Mouse (Mus musculus): ENCODE measurements around the gene Lyst. TPM values are rescaled to one million over a fixed set of nuclear protein-coding genes. Genes with fewer than 3 reads are reported as not detected.

Lyst gene
- polyA plus RNA-seq, 1 experiment from 2014 or later = 6.4 TPM

DNA sequence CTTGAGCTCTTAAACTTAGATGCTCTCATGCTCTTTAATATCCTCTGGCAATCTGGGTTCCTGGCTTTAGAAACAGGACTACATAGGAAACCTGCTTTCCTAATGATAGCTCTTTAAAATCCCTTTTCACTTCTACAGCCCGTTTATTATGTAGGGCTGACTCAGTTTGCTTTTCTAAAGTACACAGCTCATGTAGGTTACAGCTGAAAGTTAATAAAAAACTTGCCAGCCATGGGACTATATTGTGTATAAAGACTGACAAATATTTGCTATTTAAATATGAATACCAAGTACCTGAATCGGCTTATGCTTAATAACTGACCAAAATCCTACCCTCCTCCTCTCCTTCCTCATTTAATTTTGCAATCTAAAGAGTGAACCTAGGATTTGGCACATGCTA lies 6.7 kb upstream of the Lyst start:
- WGBS = 78% methylated on average over 2 of the region's 2 CpGs
- H3K27ac ChIP-seq (replicated peaks; ENCODE audit: low read depth, low read length) = no peak overlapping the region
- H3K36me3 ChIP-seq (ENCODE audit: control insufficient read depth, insufficient read depth, low read length) = no peaks in the 10 kb centered on the region
- H3K4me3 ChIP-seq (replicated peaks; ENCODE audit: low read depth, low read length) = no peak overlapping the region
- H3K9ac ChIP-seq (replicated peaks; ENCODE audit: low read length) = no peak overlapping the region
- H3K4me1 ChIP-seq (ENCODE audit: control insufficient read depth, insufficient read depth, low read length) = no peaks in the 10 kb centered on the region
- no peaks in the 10 kb centered on the region for H3K9me3 ChIP-seq (ENCODE audit: control insufficient read depth, low read length)
- no peak for DNase-seq
- H3K4me2 ChIP-seq (ENCODE audit: low read length) = no peak overlapping the region
- H3K27me3 ChIP-seq (ENCODE audit: control insufficient read depth, insufficient read depth, low read length) = no peaks in the 10 kb centered on the region
- ATAC-seq (ENCODE audit: low FRiP score, low TSS enrichment) = no peak

GRCm38 (mm10) chr13:13587653-13588184 lies 2.5 kb upstream of the Lyst start:
- no peaks in the 10 kb centered on the region for H3K9me3 ChIP-seq (ENCODE audit: control insufficient read depth, low read length)
- no peak overlapping the region for H3K4me3 ChIP-seq (replicated peaks; ENCODE audit: low read depth, low read length)
- 76% methylated on average over 1 of the region's 1 CpGs for WGBS
- H3K4me1 ChIP-seq (ENCODE audit: control insufficient read depth, insufficient read depth, low read length) = peaks cover 7% of the 10 kb centered on the region
- DNase-seq (no peak), ATAC-seq (ENCODE audit: low FRiP score, low TSS enrichment) (no peak)
- no peak overlapping the region for H3K4me2 ChIP-seq (ENCODE audit: low read length)
- no peaks in the 10 kb centered on the region for H3K36me3 ChIP-seq (ENCODE audit: control insufficient read depth, insufficient read depth, low read length)
- H3K27me3 ChIP-seq (ENCODE audit: control insufficient read depth, insufficient read depth, low read length) = no peaks in the 10 kb centered on the region
- no peak overlapping the region for H3K9ac ChIP-seq (replicated peaks; ENCODE audit: low read length)
- no peak overlapping the region for H3K27ac ChIP-seq (replicated peaks; ENCODE audit: low read depth, low read length)

- H3K4me1 ChIP-seq (ENCODE audit: control insufficient read depth, insufficient read depth, low read length) = peaks cover 7% of the 10 kb centered on the region
- ATAC-seq (ENCODE audit: low FRiP score, low TSS enrichment) = no peak
- H3K27me3 ChIP-seq (ENCODE audit: control insufficient read depth, insufficient read depth, low read length) = no peaks in the 10 kb centered on the region
- no peaks in the 10 kb centered on the region for H3K9me3 ChIP-seq (ENCODE audit: control insufficient read depth, low read length)
- H3K4me3 ChIP-seq (replicated peaks; ENCODE audit: low read depth, low read length) = no peak overlapping the region
- no peak for DNase-seq
- WGBS = 90% methylated on average over 1 of the region's 1 CpGs
- H3K9ac ChIP-seq (replicated peaks; ENCODE audit: low read length) = no peak overlapping the region
- no peaks in the 10 kb centered on the region for H3K36me3 ChIP-seq (ENCODE audit: control insufficient read depth, insufficient read depth, low read length)
- H3K4me2 ChIP-seq (ENCODE audit: low read length) = no peak overlapping the region
- H3K27ac ChIP-seq (replicated peaks; ENCODE audit: low read depth, low read length) = no peak overlapping the region
Observed at GRCm38 (mm10) chr13:13588518-13588917, 1.7 kb upstream of the Lyst start.

DNA sequence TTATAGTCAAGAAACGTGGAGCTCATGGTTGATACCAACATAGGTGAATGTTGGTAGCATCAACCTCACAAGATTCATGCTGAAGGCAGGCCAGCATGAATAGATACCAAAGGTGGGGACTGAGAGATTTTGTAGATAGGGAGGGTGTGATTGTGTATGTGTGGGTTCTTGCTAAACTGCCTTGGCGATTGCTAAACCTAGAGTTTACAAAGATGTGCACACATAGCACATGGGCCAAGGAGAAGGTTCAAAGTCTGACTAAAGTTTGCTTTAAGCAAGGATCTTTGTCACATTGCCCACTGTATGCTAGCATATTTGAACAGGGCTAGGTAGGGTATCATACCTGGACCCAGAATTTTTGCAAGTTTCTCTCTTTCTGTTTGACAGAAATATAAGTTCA lies 1.2 kb upstream of the Lyst start:
- Histone ChIP-seq H3K36me3 (ENCODE audit: control insufficient read depth, insufficient read depth, low read length) (no peaks in the 10 kb centered on the region), H3K9ac (replicated peaks; ENCODE audit: low read length) (no peak overlapping the region), H3K4me2 (ENCODE audit: low read length) (no peak overlapping the region), H3K4me3 (replicated peaks; ENCODE audit: low read depth, low read length) (no peak overlapping the region), H3K27me3 (ENCODE audit: control insufficient read depth, insufficient read depth, low read length) (no peaks in the 10 kb centered on the region), H3K9me3 (ENCODE audit: control insufficient read depth, low read length) (no peaks in the 10 kb centered on the region), H3K27ac (replicated peaks; ENCODE audit: low read depth, low read length) (no peak overlapping the region), H3K4me1 (ENCODE audit: control insufficient read depth, insufficient read depth, low read length) (peaks cover 7% of the 10 kb centered on the region)
- 93% methylated on average over 2 of the region's 2 CpGs for WGBS
- no peak for ATAC-seq (ENCODE audit: low FRiP score, low TSS enrichment)
- no peak for DNase-seq

GRCm38 (mm10) chr13:13591892-13592291 lies 1.7 kb downstream of the Lyst start:
- Histone ChIP-seq H3K27me3 (ENCODE audit: control insufficient read depth, insufficient read depth, low read length) (no peaks in the 10 kb centered on the region), H3K4me2 (ENCODE audit: low read length) (no peak overlapping the region), H3K9ac (replicated peaks; ENCODE audit: low read length) (no peak overlapping the region; the same call in 1 of the 2 replicates), H3K4me1 (ENCODE audit: control insufficient read depth, insufficient read depth, low read length) (peaks cover 7% of the 10 kb centered on the region), H3K9me3 (ENCODE audit: control insufficient read depth, low read length) (no peaks in the 10 kb centered on the region), H3K36me3 (ENCODE audit: control insufficient read depth, insufficient read depth, low read length) (no peaks in the 10 kb centered on the region), H3K4me3 (replicated peaks; ENCODE audit: low read depth, low read length) (no peak overlapping the region), H3K27ac (replicated peaks; ENCODE audit: low read depth, low read length) (no peak overlapping the region)
- WGBS = 56% methylated on average over 4 of the region's 4 CpGs
- peak; percentile 6 for DNase-seq
- no peak for ATAC-seq (ENCODE audit: low FRiP score, low TSS enrichment)

- no peak for DNase-seq
- Histone ChIP-seq H3K4me2 (ENCODE audit: low read length) (no peak overlapping the region), H3K4me3 (replicated peaks; ENCODE audit: low read depth, low read length) (no peak overlapping the region), H3K4me1 (ENCODE audit: control insufficient read depth, insufficient read depth, low read length) (peaks cover under 1% of the 10 kb centered on the region; the same call in 1 of the 2 replicates), H3K9me3 (ENCODE audit: control insufficient read depth, low read length) (no peaks in the 10 kb centered on the region), H3K27me3 (ENCODE audit: control insufficient read depth, insufficient read depth, low read length) (no peaks in the 10 kb centered on the region), H3K9ac (replicated peaks; ENCODE audit: low read length) (no peak overlapping the region), H3K36me3 (ENCODE audit: control insufficient read depth, insufficient read depth, low read length) (no peaks in the 10 kb centered on the region), H3K27ac (replicated peaks; ENCODE audit: low read depth, low read length) (no peak overlapping the region)
- no peak for ATAC-seq (ENCODE audit: low FRiP score, low TSS enrichment)
- WGBS = 94% methylated on average over 7 of the region's 7 CpGs
Observed at GRCm38 (mm10) chr13:13596424-13597044, 6.3 kb downstream of the Lyst start.

GRCm38 (mm10) chr13:13597896-13598295 lies 7.7 kb downstream of the Lyst start:
- no peak for ATAC-seq (ENCODE audit: low FRiP score, low TSS enrichment)
- Histone ChIP-seq H3K4me1 (ENCODE audit: control insufficient read depth, insufficient read depth, low read length) (no peaks in the 10 kb centered on the region), H3K4me2 (ENCODE audit: low read length) (no peak overlapping the region), H3K36me3 (ENCODE audit: control insufficient read depth, insufficient read depth, low read length) (no peaks in the 10 kb centered on the region), H3K27me3 (ENCODE audit: control insufficient read depth, insufficient read depth, low read length) (no peaks in the 10 kb centered on the region), H3K27ac (replicated peaks; ENCODE audit: low read depth, low read length) (no peak overlapping the region), H3K9ac (replicated peaks; ENCODE audit: low read length) (no peak overlapping the region), H3K4me3 (replicated peaks; ENCODE audit: low read depth, low read length) (no peak overlapping the region), H3K9me3 (ENCODE audit: control insufficient read depth, low read length) (no peaks in the 10 kb centered on the region)
- no peak for DNase-seq
- 95% methylated on average over 2 of the region's 2 CpGs for WGBS

GRCm38 (mm10) chr13:13601407-13601806 lies 11.2 kb downstream of the Lyst start:
- Histone ChIP-seq H3K4me2 (ENCODE audit: low read length) (no peak overlapping the region), H3K4me3 (replicated peaks; ENCODE audit: low read depth, low read length) (no peak overlapping the region), H3K27me3 (ENCODE audit: control insufficient read depth, insufficient read depth, low read length) (no peaks in the 10 kb centered on the region), H3K4me1 (ENCODE audit: control insufficient read depth, insufficient read depth, low read length) (no peaks in the 10 kb centered on the region), H3K9me3 (ENCODE audit: control insufficient read depth, low read length) (no peaks in the 10 kb centered on the region), H3K27ac (replicated peaks; ENCODE audit: low read depth, low read length) (no peak overlapping the region), H3K36me3 (ENCODE audit: control insufficient read depth, insufficient read depth, low read length) (no peaks in the 10 kb centered on the region), H3K9ac (replicated peaks; ENCODE audit: low read length) (no peak overlapping the region)
- no peak for DNase-seq
- WGBS = 94% methylated on average over 2 of the region's 2 CpGs
- no peak for ATAC-seq (ENCODE audit: low FRiP score, low TSS enrichment)

DNA sequence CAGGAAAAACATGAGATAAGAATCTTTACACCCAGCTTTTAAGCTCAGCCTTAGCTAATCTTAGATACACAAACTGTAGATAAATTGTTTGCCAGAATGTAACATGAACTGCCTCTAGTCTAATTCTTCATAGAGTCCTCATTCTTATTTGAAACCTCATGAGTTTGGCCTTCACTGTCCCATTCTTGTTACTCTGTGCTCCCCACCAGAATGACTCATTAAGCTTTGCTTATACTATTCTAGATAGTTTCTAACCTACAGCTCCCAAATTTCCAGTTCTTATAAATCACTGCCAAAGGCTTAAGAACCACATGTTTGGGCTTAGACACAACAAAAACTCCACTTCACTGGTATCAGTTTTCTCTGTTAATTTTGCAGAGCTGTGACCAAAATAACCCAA lies 16.0 kb downstream of the Lyst start:
- H3K27ac ChIP-seq (replicated peaks; ENCODE audit: low read depth, low read length) = no peak overlapping the region
- H3K27me3 ChIP-seq (ENCODE audit: control insufficient read depth, insufficient read depth, low read length) = no peaks in the 10 kb centered on the region
- DNase-seq (no peak), ATAC-seq (ENCODE audit: low FRiP score, low TSS enrichment) (no peak)
- no peaks in the 10 kb centered on the region for H3K4me1 ChIP-seq (ENCODE audit: control insufficient read depth, insufficient read depth, low read length)
- no peaks in the 10 kb centered on the region for H3K36me3 ChIP-seq (ENCODE audit: control insufficient read depth, insufficient read depth, low read length)
- H3K9me3 ChIP-seq (ENCODE audit: control insufficient read depth, low read length) = no peaks in the 10 kb centered on the region
- no peak overlapping the region for H3K4me2 ChIP-seq (ENCODE audit: low read length)
- H3K9ac ChIP-seq (replicated peaks; ENCODE audit: low read length) = no peak overlapping the region
- H3K4me3 ChIP-seq (replicated peaks; ENCODE audit: low read depth, low read length) = no peak overlapping the region

Measured in midbrain, embryonic 14.5 days (tissue).